Mouse (Mus musculus): Measurements from ENCODE around the gene Slc31a2.

The Slc31a2 gene

GRCm38 (mm10) chr4:62282969-62283368, 20.6 kb downstream of the Slc31a2 start:
- CTCF ChIA-PET, result no interaction called here

- CTCF ChIA-PET, result interaction anchor here (0.6 kb wide), 1 partner anchor 124 kb away, joined by 4 read pairs; no protein-coding TSS in a partner anchor
Observed at GRCm38 (mm10) chr4:62285576-62285975, 23.2 kb downstream of the Slc31a2 start.

GRCm38 (mm10) chr4:62286257-62286991, 24.1 kb downstream of the Slc31a2 start:
- CTCF ChIA-PET, result interaction anchor here (0.6 to 0.8 kb wide), 2 partner anchors 47 to 242 kb away, joined by 3 to 4 read pairs; no protein-coding TSS in a partner anchor

GRCm38 (mm10) chr4:62286992-62287900, 24.9 kb downstream of the Slc31a2 start:
- CTCF ChIA-PET, result interaction anchor here (0.8 kb wide), 1 partner anchor 46 kb away, joined by 3 read pairs; no protein-coding TSS in a partner anchor

- CTCF ChIA-PET, result no interaction called here
Observed at GRCm38 (mm10) chr4:62289226-62289625, 26.9 kb downstream of the Slc31a2 start.

- CTCF ChIA-PET, result interaction anchor here (0.5 kb wide), 1 partner anchor 462 kb away, joined by 9 read pairs; no protein-coding TSS in a partner anchor
Observed at GRCm38 (mm10) chr4:62290816-62291505, 28.6 kb downstream of the Slc31a2 start.

- CTCF ChIA-PET, result no interaction called here
Observed at GRCm38 (mm10) chr4:62292461-62293180, 30.3 kb downstream of the Slc31a2 start.

- CTCF ChIA-PET, result no interaction called here
Observed at GRCm38 (mm10) chr4:62293219-62293861, 31.0 kb downstream of the Slc31a2 start.

GRCm38 (mm10) chr4:62294741-62295140, 32.4 kb downstream of the Slc31a2 start:
- CTCF ChIA-PET, result no interaction called here

GRCm38 (mm10) chr4:62297280-62298130, 35.1 kb downstream of the Slc31a2 start:
- CTCF ChIA-PET, result interaction anchor here (0.6 kb wide), 1 partner anchor 14 kb away, joined by 3 read pairs; no protein-coding TSS in a partner anchor

- CTCF ChIA-PET, result no interaction called here
Observed at GRCm38 (mm10) chr4:62300001-62300400, 37.6 kb downstream of the Slc31a2 start.

- CTCF ChIA-PET, result no interaction called here
Observed at GRCm38 (mm10) chr4:62302795-62303194, 40.4 kb downstream of the Slc31a2 start.

- CTCF ChIA-PET, result no interaction called here
Observed at GRCm38 (mm10) chr4:62303288-62303687, 40.9 kb downstream of the Slc31a2 start.

GRCm38 (mm10) chr4:62306301-62306700, 43.9 kb downstream of the Slc31a2 start:
- CTCF ChIA-PET, result interaction anchor here (0.7 kb wide), 1 partner anchor 24 kb away, joined by 8 read pairs; no protein-coding TSS in a partner anchor

GRCm38 (mm10) chr4:62306840-62307239, 44.5 kb downstream of the Slc31a2 start:
- CTCF ChIA-PET, result interaction anchor here (0.7 kb wide), 1 partner anchor 25 kb away, joined by 8 read pairs; no protein-coding TSS in a partner anchor

- CTCF ChIA-PET, result no interaction called here
Observed at GRCm38 (mm10) chr4:62308406-62308805, 46.0 kb downstream of the Slc31a2 start.

GRCm38 (mm10) chr4:62312821-62313220, 50.5 kb downstream of the Slc31a2 start:
- CTCF ChIA-PET, result no interaction called here

GRCm38 (mm10) chr4:62313641-62314211, 51.4 kb downstream of the Slc31a2 start:
- CTCF ChIA-PET, result no interaction called here

- CTCF ChIA-PET, result no interaction called here
Observed at GRCm38 (mm10) chr4:62314516-62314915, 52.2 kb downstream of the Slc31a2 start.
